Mouse (Mus musculus): ENCODE measurements around the gene Rbmx. TPM values are rescaled to one million over a fixed set of nuclear protein-coding genes. Genes with fewer than 3 reads are reported as not detected.

The Rbmx gene
- polyA plus RNA-seq (2014; fragmentation: Nextera tagmentation; extraction: Ambion mirVana): 190 and 220 TPM in 2 replicates

GRCm38 (mm10) chrX:57392367-57393246 lies at the start of gene Rbmx:
TSS of gene Rbmx (minus strand) at chrX:57393036.
- Histone ChIP-seq H3K27me3 (ENCODE audit: control insufficient read depth, insufficient read depth, low read length) (no peaks in the 10 kb centered on the region), H3K4me1 (ENCODE audit: control insufficient read depth, insufficient read depth, low read length) (no peaks in the 10 kb centered on the region), H3K4me2 (ENCODE audit: low read depth, low read length) (peak within 1 kb of the TSS; percentile 49), H3K4me3 (ENCODE audit: low read depth, low read length) (peak within 1 kb of the TSS; percentile 40), H3K36me3 (ENCODE audit: control insufficient read depth, insufficient read depth, low read length) (peaks cover 7% of the 10 kb centered on the region; the same call in 1 of the 2 replicates), H3K9ac (replicated peaks; ENCODE audit: low read depth, low read length) (peak within 1 kb of the TSS; percentile 70), H3K9me3 (ENCODE audit: control insufficient read depth, low read length) (no peaks in the 10 kb centered on the region), H3K27ac (ENCODE audit: low read depth, low read length) (peak within 1 kb of the TSS; percentile 86)
- 17% methylated on average over 50 of the region's 50 CpGs for WGBS
- peak; percentile 95 for ATAC-seq (ENCODE audit: low read depth)

- H3K27me3 ChIP-seq (ENCODE audit: control insufficient read depth, insufficient read depth, low read length): no peaks in the 10 kb centered on the region
- H3K9ac ChIP-seq (replicated peaks; ENCODE audit: low read depth, low read length): no peak overlapping the region
- no peaks in the 10 kb centered on the region for H3K36me3 ChIP-seq (ENCODE audit: control insufficient read depth, insufficient read depth, low read length)
- no peak overlapping the region for H3K27ac ChIP-seq (ENCODE audit: low read depth, low read length)
- H3K4me1 ChIP-seq (ENCODE audit: control insufficient read depth, insufficient read depth, low read length): no peaks in the 10 kb centered on the region
- no peak for ATAC-seq (ENCODE audit: low read depth)
- no peak overlapping the region for H3K4me2 ChIP-seq (ENCODE audit: low read depth, low read length)
- no peaks in the 10 kb centered on the region for H3K9me3 ChIP-seq (ENCODE audit: control insufficient read depth, low read length)
- 85% methylated on average over 2 of the region's 2 CpGs for WGBS
- no peak overlapping the region for H3K4me3 ChIP-seq (ENCODE audit: low read depth, low read length)
Observed at GRCm38 (mm10) chrX:57433897-57434296, 41.1 kb upstream of the Rbmx start.

- Histone ChIP-seq H3K27me3 (ENCODE audit: control insufficient read depth, insufficient read depth, low read length) (no peaks in the 10 kb centered on the region), H3K4me2 (ENCODE audit: low read depth, low read length) (no peak overlapping the region), H3K4me3 (ENCODE audit: low read depth, low read length) (no peak overlapping the region), H3K36me3 (ENCODE audit: control insufficient read depth, insufficient read depth, low read length) (no peaks in the 10 kb centered on the region), H3K9ac (replicated peaks; ENCODE audit: low read depth, low read length) (no peak overlapping the region), H3K9me3 (ENCODE audit: control insufficient read depth, low read length) (no peaks in the 10 kb centered on the region), H3K27ac (ENCODE audit: low read depth, low read length) (no peak overlapping the region), H3K4me1 (ENCODE audit: control insufficient read depth, insufficient read depth, low read length) (no peaks in the 10 kb centered on the region)
- 16% methylated on average over 2 of the region's 2 CpGs for WGBS
- no peak for ATAC-seq (ENCODE audit: low read depth)
Observed at GRCm38 (mm10) chrX:57431610-57432009, 38.8 kb upstream of the Rbmx start.

GRCm38 (mm10) chrX:57408769-57409168 lies 15.9 kb upstream of the Rbmx start, which contains the start of gene Gm364:
TSS of gene Gm364 (plus strand) at chrX:57409154.
- Histone ChIP-seq H3K36me3 (ENCODE audit: control insufficient read depth, insufficient read depth, low read length) (no peaks in the 10 kb centered on the region), H3K9ac (replicated peaks; ENCODE audit: low read depth, low read length) (no peak within 1 kb of the TSS), H3K4me2 (ENCODE audit: low read depth, low read length) (no peak within 1 kb of the TSS), H3K27me3 (ENCODE audit: control insufficient read depth, insufficient read depth, low read length) (no peaks in the 10 kb centered on the region), H3K4me3 (ENCODE audit: low read depth, low read length) (no peak within 1 kb of the TSS), H3K9me3 (ENCODE audit: control insufficient read depth, low read length) (no peaks in the 10 kb centered on the region), H3K27ac (ENCODE audit: low read depth, low read length) (no peak within 1 kb of the TSS), H3K4me1 (ENCODE audit: control insufficient read depth, insufficient read depth, low read length) (no peaks in the 10 kb centered on the region)
- ATAC-seq (ENCODE audit: low read depth): no peak
- 87% methylated on average over 12 of the region's 12 CpGs for WGBS

GRCm38 (mm10) chrX:57403651-57404050 lies 10.8 kb upstream of the Rbmx start:
- Histone ChIP-seq H3K4me2 (ENCODE audit: low read depth, low read length) (no peak overlapping the region), H3K36me3 (ENCODE audit: control insufficient read depth, insufficient read depth, low read length) (no peaks in the 10 kb centered on the region), H3K4me3 (ENCODE audit: low read depth, low read length) (no peak overlapping the region), H3K9ac (replicated peaks; ENCODE audit: low read depth, low read length) (no peak overlapping the region), H3K27ac (ENCODE audit: low read depth, low read length) (no peak overlapping the region), H3K27me3 (ENCODE audit: control insufficient read depth, insufficient read depth, low read length) (no peaks in the 10 kb centered on the region), H3K4me1 (ENCODE audit: control insufficient read depth, insufficient read depth, low read length) (no peaks in the 10 kb centered on the region), H3K9me3 (ENCODE audit: control insufficient read depth, low read length) (no peaks in the 10 kb centered on the region)
- ATAC-seq (ENCODE audit: low read depth): no peak

- no peak overlapping the region for H3K27ac ChIP-seq (ENCODE audit: low read depth, low read length)
- no peaks in the 10 kb centered on the region for H3K36me3 ChIP-seq (ENCODE audit: control insufficient read depth, insufficient read depth, low read length)
- ATAC-seq (ENCODE audit: low read depth): no peak
- no peaks in the 10 kb centered on the region for H3K27me3 ChIP-seq (ENCODE audit: control insufficient read depth, insufficient read depth, low read length)
- H3K4me2 ChIP-seq (ENCODE audit: low read depth, low read length): no peak overlapping the region
- 89% methylated on average over 1 of the region's 1 CpGs for WGBS
- no peaks in the 10 kb centered on the region for H3K4me1 ChIP-seq (ENCODE audit: control insufficient read depth, insufficient read depth, low read length)
- H3K9ac ChIP-seq (replicated peaks; ENCODE audit: low read depth, low read length): no peak overlapping the region
- no peak overlapping the region for H3K4me3 ChIP-seq (ENCODE audit: low read depth, low read length)
- H3K9me3 ChIP-seq (ENCODE audit: control insufficient read depth, low read length): no peaks in the 10 kb centered on the region
Observed at GRCm38 (mm10) chrX:57401388-57401787, 8.6 kb upstream of the Rbmx start.

- WGBS: 24% methylated on average over 7 of the region's 7 CpGs
- peak overlapping the region; percentile 38 for H3K4me2 ChIP-seq (ENCODE audit: low read depth, low read length)
- H3K9ac ChIP-seq (replicated peaks; ENCODE audit: low read depth, low read length): no peak overlapping the region
- peaks cover 7% of the 10 kb centered on the region; the same call in 1 of the 2 replicates for H3K36me3 ChIP-seq (ENCODE audit: control insufficient read depth, insufficient read depth, low read length)
- H3K27me3 ChIP-seq (ENCODE audit: control insufficient read depth, insufficient read depth, low read length): no peaks in the 10 kb centered on the region
- no peak overlapping the region for H3K27ac ChIP-seq (ENCODE audit: low read depth, low read length)
- peak; percentile 54 for ATAC-seq (ENCODE audit: low read depth)
- peak overlapping the region; percentile 40; the same call in 1 of the 2 replicates for H3K4me3 ChIP-seq (ENCODE audit: low read depth, low read length)
- H3K4me1 ChIP-seq (ENCODE audit: control insufficient read depth, insufficient read depth, low read length): no peaks in the 10 kb centered on the region
- H3K9me3 ChIP-seq (ENCODE audit: control insufficient read depth, low read length): no peaks in the 10 kb centered on the region
Observed at GRCm38 (mm10) chrX:57393412-57393811, 576 bp upstream of the Rbmx start.

- Histone ChIP-seq H3K4me1 (ENCODE audit: control insufficient read depth, insufficient read depth, low read length) (no peaks in the 10 kb centered on the region), H3K27me3 (ENCODE audit: control insufficient read depth, insufficient read depth, low read length) (no peaks in the 10 kb centered on the region), H3K9ac (replicated peaks; ENCODE audit: low read depth, low read length) (no peak overlapping the region), H3K27ac (ENCODE audit: low read depth, low read length) (no peak overlapping the region), H3K9me3 (ENCODE audit: control insufficient read depth, low read length) (no peaks in the 10 kb centered on the region), H3K36me3 (ENCODE audit: control insufficient read depth, insufficient read depth, low read length) (peaks cover 15% of the 10 kb centered on the region; the same call in 1 of the 2 replicates), H3K4me3 (ENCODE audit: low read depth, low read length) (no peak overlapping the region), H3K4me2 (ENCODE audit: low read depth, low read length) (no peak overlapping the region)
- ATAC-seq (ENCODE audit: low read depth): no peak; the same call in 1 of the 2 replicates
- WGBS: 67% methylated on average over 5 of the region's 5 CpGs
Observed at GRCm38 (mm10) chrX:57380915-57381314, 11.9 kb downstream of the Rbmx start.

GRCm38 (mm10) chrX:57378579-57378978 lies 14.3 kb downstream of the Rbmx start:
- H3K4me2 ChIP-seq (ENCODE audit: low read depth, low read length): no peak overlapping the region
- no peak overlapping the region for H3K4me3 ChIP-seq (ENCODE audit: low read depth, low read length)
- H3K9me3 ChIP-seq (ENCODE audit: control insufficient read depth, low read length): no peaks in the 10 kb centered on the region
- no peak overlapping the region for H3K9ac ChIP-seq (replicated peaks; ENCODE audit: low read depth, low read length)
- H3K27me3 ChIP-seq (ENCODE audit: control insufficient read depth, insufficient read depth, low read length): no peaks in the 10 kb centered on the region
- no peaks in the 10 kb centered on the region for H3K4me1 ChIP-seq (ENCODE audit: control insufficient read depth, insufficient read depth, low read length)
- peaks cover 9% of the 10 kb centered on the region; the same call in 1 of the 2 replicates for H3K36me3 ChIP-seq (ENCODE audit: control insufficient read depth, insufficient read depth, low read length)
- no peak overlapping the region for H3K27ac ChIP-seq (ENCODE audit: low read depth, low read length)
- WGBS: 88% methylated on average over 3 of the region's 3 CpGs
- ATAC-seq (ENCODE audit: low read depth): no peak
